Mouse (Mus musculus) thymus, postnatal 14 days (tissue): ENCODE results near the gene Tnfrsf18.

Experiments
- DNase-seq: peaks from one replicate; pipeline ENCODE4 v3.0.0; 2021

Tnfrsf18 gene

GRCm38 (mm10) chr4:156077499-156078301 is 51.7 kb downstream of the Tnfrsf18 start:
- peak; percentile 89 for DNase-seq
